Mouse (Mus musculus): ENCODE data around the gene Spaca5. TPM values are rescaled to one million over a fixed set of nuclear protein-coding genes. Genes with fewer than 3 reads are reported as not detected.

Gene Spaca5
- total RNA-seq (2015; ENCODE audit: low replicate concordance) (not detected in 2 replicates), total RNA-seq (2017; ENCODE audit: low replicate concordance) (not detected in 2 replicates)

DNA sequence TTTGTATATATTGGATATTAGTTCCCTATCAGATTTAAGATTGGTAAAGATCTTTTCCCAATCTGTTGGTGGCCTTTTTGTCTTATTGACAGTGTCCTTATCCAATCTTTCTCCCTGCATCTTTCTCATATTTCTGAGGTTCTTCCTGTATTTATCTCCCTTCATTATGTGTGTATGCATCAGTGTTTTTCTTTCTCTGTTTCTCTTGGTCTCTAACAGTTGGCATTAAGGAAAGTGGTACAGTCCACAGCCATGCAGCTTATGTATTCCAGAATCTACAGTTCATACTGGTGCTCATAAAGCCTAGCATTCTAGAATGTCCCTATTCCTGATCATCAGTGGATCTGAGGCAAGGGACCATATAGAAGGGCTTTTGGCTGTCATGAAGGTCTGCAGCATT is at the start of gene Spaca5:
Gene Spaca5, plus strand, starts transcription at position 301 of the 400 bp plus-strand sequence.
- ATAC-seq (replicated peaks; ENCODE audit: low FRiP score, poor library complexity, severe bottlenecking) = no peak

DNA sequence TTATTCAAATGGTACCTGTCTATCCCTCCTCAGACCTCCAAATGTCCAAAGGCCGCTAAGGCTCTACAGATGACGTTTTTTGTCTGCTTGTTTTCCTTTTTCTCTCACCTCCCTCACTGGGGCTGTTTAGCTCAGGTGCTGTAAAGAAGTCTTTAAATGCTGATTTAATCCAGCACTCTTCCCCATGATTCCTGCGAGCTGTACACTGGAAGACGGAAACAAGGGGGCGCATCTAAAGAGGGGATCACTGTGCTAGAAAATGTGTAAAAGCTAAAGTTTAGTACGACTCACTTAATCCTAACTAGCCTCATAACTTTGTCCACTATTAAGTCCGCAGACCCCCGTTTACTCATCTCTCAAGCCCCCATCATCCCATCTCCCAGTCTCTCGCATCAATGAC is 6.7 kb upstream of the Spaca5 start:
- ATAC-seq (replicated peaks; ENCODE audit: low FRiP score, poor library complexity, severe bottlenecking) = peak; percentile 68

DNA sequence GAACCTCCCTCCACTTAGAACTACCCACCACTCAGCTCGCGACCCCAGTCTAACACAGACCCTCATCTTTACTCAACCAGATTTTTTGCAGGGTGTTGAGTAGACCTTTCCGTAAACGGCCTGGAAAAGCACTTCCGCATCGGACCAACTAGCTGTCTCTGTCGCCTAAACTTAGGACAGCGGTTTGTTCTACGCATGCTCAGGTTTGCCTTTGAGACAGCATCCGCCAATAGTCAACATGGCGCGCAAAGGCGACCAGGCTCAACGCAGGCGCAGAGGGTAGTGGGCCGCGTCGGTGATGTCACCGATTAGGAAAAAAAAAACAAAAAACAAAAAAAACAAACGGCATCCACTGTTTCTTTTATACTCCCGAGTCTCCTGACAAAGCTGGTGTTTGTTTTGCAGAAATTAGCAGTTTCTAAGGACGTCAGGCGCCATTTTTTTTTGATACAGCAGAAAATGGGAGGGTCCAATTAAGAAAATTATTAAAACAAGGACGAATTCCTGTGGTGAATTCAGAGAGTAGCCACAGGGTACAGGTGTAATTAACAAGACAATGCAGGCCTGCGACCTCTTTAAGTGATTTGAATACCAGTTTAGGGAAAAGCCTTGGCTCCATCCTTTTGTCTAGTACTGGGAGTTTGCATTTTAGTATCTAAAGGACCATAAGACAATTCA is 6.2 kb upstream of the Spaca5 start, which contains the start of gene Zfp182:
Gene Zfp182, minus strand, starts transcription at position 451 of the 678 bp plus-strand sequence.
- ATAC-seq (replicated peaks; ENCODE audit: low FRiP score, poor library complexity, severe bottlenecking) = peak; percentile 100

DNA sequence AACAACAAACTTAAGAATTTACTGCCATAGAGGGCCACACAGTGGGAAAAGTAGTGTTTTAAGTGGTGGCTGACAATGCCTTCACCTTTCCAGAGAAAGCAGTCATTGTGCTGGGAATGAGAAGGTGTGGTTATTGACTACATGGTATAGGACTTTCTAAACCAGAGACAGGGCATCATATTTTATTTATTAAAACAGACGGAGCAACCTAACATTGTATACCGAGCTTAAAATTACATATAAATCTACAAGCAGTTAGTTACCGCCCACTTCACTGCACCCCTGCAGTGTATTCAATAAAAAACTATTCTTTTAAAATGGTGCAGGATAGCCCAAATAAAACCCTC is 5.7 kb upstream of the Spaca5 start:
- ATAC-seq (replicated peaks; ENCODE audit: low FRiP score, poor library complexity, severe bottlenecking) = no peak

DNA sequence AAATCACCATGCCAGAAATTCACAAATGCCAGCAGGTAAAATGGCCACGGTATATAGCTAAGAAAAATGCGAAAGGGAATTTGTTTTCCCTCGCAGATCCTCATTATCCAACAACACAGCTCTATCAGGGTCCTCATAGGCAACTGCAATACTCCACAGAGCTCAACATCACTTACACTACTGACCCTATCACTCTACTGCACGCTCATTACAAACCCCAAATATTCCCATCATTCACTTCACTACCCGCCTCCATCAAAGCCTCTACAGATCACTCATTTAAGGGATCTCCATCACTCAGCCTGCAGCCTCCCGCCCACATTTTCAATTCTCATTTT is 20.4 kb downstream of the Spaca5 start:
- no peak for ATAC-seq (replicated peaks; ENCODE audit: low FRiP score, poor library complexity, severe bottlenecking)

DNA sequence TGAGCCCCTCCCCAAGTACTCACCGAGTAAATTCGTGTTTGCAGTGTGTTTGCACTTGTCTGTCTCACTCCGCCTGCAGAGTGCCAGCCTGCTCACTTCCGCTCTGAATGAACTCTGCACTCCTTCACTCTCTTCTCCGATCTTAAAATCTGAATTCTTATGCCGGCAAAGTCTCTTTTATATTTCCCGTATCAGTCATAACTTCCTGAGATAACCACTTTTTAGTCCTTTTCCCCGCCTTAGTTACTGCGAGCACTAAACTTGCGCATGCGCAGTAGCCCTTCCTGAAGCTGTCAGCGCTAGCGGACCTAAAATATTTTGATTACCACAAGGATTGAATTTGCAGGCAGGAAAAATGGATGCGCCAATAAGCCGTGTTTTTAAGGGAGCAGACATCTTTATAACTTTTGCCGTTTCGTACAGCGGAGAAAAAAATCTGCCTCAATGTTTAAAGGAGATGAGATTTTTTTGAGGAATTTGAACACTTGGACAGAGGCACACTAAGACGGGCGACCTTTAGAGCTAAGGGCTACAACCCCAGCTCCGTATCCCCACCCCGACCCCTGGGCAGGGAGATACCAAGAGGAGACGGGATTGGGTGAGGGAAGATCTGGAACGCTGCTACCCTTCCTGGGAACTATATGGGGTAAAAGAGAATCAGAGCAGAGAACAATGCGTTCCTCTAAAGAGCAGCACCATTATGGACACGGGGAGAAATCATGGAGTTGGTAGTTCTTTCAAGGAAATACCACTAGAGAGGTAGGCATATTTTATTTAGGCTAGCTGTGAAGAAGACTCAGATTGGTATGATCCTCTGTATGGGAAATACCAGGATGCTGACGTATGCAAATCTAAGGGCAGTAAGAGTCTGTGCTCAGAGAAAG is 21.0 kb downstream of the Spaca5 start, which contains the start of gene Zfp300:
Gene Zfp300, minus strand, starts transcription at position 545 of the 884 bp plus-strand sequence.
- ATAC-seq (replicated peaks; ENCODE audit: low FRiP score, poor library complexity, severe bottlenecking) = no peak

DNA sequence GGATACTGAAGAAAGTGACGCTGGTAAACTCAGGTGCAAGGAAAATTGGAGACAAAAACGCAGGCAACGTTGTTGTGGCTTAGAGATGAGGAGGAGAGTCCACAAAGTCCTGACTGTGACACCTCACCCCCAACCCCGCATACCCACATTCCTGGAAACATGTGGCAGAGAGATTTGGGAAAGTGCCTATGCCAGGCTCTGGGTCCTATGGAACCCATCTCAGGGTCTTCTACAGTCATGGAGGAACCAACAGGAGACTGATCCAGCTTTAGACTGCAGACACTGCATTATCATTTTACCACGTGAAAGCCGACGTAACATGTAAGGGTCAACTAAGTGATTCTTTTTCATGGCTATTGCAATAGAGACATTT is 21.6 kb downstream of the Spaca5 start:
- ATAC-seq (replicated peaks; ENCODE audit: low FRiP score, poor library complexity, severe bottlenecking) = no peak

DNA sequence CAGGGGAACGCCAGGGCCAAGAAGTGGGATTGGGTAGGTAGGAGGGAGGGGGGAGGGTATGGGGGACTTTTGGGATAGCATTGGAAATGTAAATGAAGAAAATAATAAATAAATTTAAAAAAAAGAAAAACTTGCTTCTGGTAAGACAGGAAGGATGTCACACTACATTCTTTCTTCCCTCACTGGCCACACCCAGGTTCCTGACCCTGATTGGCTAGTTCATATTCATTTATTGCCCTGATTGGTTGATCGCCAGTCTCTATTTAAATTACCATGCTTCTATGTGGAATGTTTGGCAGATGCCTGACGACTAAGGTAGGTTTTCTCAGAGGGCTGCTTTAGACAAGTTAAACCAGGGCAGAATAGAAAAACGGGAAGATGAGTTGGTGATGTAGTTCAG is 47.3 kb downstream of the Spaca5 start, which contains the start of gene Ssxa1:
Gene Ssxa1, plus strand, starts transcription at position 301 of the 400 bp plus-strand sequence.
- ATAC-seq (replicated peaks; ENCODE audit: low FRiP score, poor library complexity, severe bottlenecking) = no peak

Other genes starting within 250 kb of the Spaca5 start
- gene Timp1, start 198.2 kb upstream of the Spaca5 start, total RNA-seq (2015; ENCODE audit: low replicate concordance) = not detected in 2 replicates
- not detected in 2 replicates for gene Timp1, start 198.2 kb upstream of the Spaca5 start, total RNA-seq (2017; ENCODE audit: low replicate concordance)
- 1.3 and 1.8 TPM in 2 replicates for gene Syn1, start 147.4 kb upstream of the Spaca5 start, total RNA-seq (2015; ENCODE audit: low replicate concordance)
- not detected in 2 replicates for gene Syn1, start 147.4 kb upstream of the Spaca5 start, total RNA-seq (2017; ENCODE audit: low replicate concordance)
- gene Cfp, start 136.9 kb upstream of the Spaca5 start, total RNA-seq (2015; ENCODE audit: low replicate concordance) = 31.4 and 34.8 TPM in 2 replicates
- 13.2 and 19.8 TPM in 2 replicates for gene Cfp, start 136.9 kb upstream of the Spaca5 start, total RNA-seq (2017; ENCODE audit: low replicate concordance)
- 1.4 and 2.5 TPM in 2 replicates for gene Elk1, start 117.8 kb upstream of the Spaca5 start, total RNA-seq (2015; ENCODE audit: low replicate concordance)
- 0.53 and 2.1 TPM in 2 replicates for gene Elk1, start 117.8 kb upstream of the Spaca5 start, total RNA-seq (2017; ENCODE audit: low replicate concordance)
- gene Uxt, start 106.4 kb upstream of the Spaca5 start, total RNA-seq (2015; ENCODE audit: low replicate concordance) = 10.1 and 26.7 TPM in 2 replicates
- gene Uxt, start 106.4 kb upstream of the Spaca5 start, total RNA-seq (2017; ENCODE audit: low replicate concordance) = 5.7 and 17.1 TPM in 2 replicates
- 10.5 and 16.6 TPM in 2 replicates for gene Zfp182, start 6.1 kb upstream of the Spaca5 start, total RNA-seq (2015; ENCODE audit: low replicate concordance)
- 7.2 and 8.9 TPM in 2 replicates for gene Zfp182, start 6.1 kb upstream of the Spaca5 start, total RNA-seq (2017; ENCODE audit: low replicate concordance)
- gene Zfp300, start 21.1 kb downstream of the Spaca5 start, total RNA-seq (2015; ENCODE audit: low replicate concordance) = not detected in 2 replicates
- gene Zfp300, start 21.1 kb downstream of the Spaca5 start, total RNA-seq (2017; ENCODE audit: low replicate concordance) = not detected in 2 replicates
- gene Ssxa1, start 47.4 kb downstream of the Spaca5 start, total RNA-seq (2015; ENCODE audit: low replicate concordance) = not detected in 2 replicates
- not detected in 2 replicates for gene Ssxa1, start 47.4 kb downstream of the Spaca5 start, total RNA-seq (2017; ENCODE audit: low replicate concordance)
- gene Gm21876, start 107.2 kb downstream of the Spaca5 start, total RNA-seq (2015; ENCODE audit: low replicate concordance) = not detected in 2 replicates
- not detected in 2 replicates for gene Gm21876, start 107.2 kb downstream of the Spaca5 start, total RNA-seq (2017; ENCODE audit: low replicate concordance)